Mouse (Mus musculus) ES-E14 (cell line): ENCODE measurements around the gene Zfp984. TPM values are rescaled to one million over a fixed set of nuclear protein-coding genes. Genes with fewer than 3 reads are reported as not detected.
"Not testable (repeated sequence)": the region's sequence is repeated elsewhere in the genome, so short reads cannot be mapped to it uniquely, and the experiment has no call there.

ENCODE experiments used
- DNase-seq: peaks from one replicate; pipeline ENCODE4 v3.0.0-alpha.2; 2013; ENCODE audit warnings: low read depth, low spot score
- H3K27ac ChIP-seq: 2 replicates; pipeline ENCODE4 v1.5.1; 2012; ENCODE audit warnings: low read depth, mild to moderate bottlenecking, low read length, moderate library complexity, mixed read lengths; ENCODE audit not compliant: poor library complexity, insufficient read depth, severe bottlenecking
- H3K36me3 ChIP-seq: 2 replicates; pipeline ENCODE4 v1.6.1; 2012; ENCODE audit warnings: mild to moderate bottlenecking, low read length, moderate library complexity, mixed read lengths; ENCODE audit not compliant: control insufficient read depth, poor library complexity, insufficient read depth, severe bottlenecking
- H3K4me1 ChIP-seq, 2 experiments: fragments of 150-350 bp in 1 of 2; sonication (generic) in 1 of 2; 2 replicates each; pipeline ENCODE4 v1.6.1; 2012; ENCODE audit warnings: low read length in 2 of 2, mild to moderate bottlenecking in 1 of 2, mixed read lengths in 1 of 2; ENCODE audit not compliant: control insufficient read depth in 2 of 2, insufficient read depth in 2 of 2, poor library complexity in 1 of 2
- H3K4me3 ChIP-seq, 2 experiments: fragments of 150-350 bp in 1 of 2; sonication (generic) in 1 of 2; 2 replicates each; pipeline ENCODE4 v1.5.1; 2012; ENCODE audit warnings: low read length in 2 of 2, low read depth in 1 of 2, mild to moderate bottlenecking in 1 of 2, mixed read lengths in 1 of 2; ENCODE audit not compliant: insufficient read depth in 1 of 2, poor library complexity in 1 of 2, severe bottlenecking in 1 of 2
- H3K9ac ChIP-seq: 2 replicates; pipeline ENCODE4 v1.6.1; 2012; ENCODE audit warnings: low read depth, mild to moderate bottlenecking, low read length, mixed read lengths; ENCODE audit not compliant: poor library complexity, insufficient read depth, severe bottlenecking
- H3K9me3 ChIP-seq: fragments of 150-350 bp; sonication (generic); 2 replicates; pipeline ENCODE4 v1.6.1; 2012; ENCODE audit warnings: low read depth, mild to moderate bottlenecking, low read length; ENCODE audit not compliant: control insufficient read depth, insufficient read depth
- CHD2 ChIP-seq: IDR thresholded peaks from 2 replicates; pipeline ENCODE4 v1.6.1; 2014; ENCODE audit warnings: mild to moderate bottlenecking, low read depth, low read length, inconsistent platforms
- HCFC1 ChIP-seq: IDR thresholded peaks from 2 replicates; pipeline ENCODE4 v1.6.1; 2012; ENCODE audit warnings: low read length, inconsistent platforms, borderline replicate concordance; ENCODE audit not compliant: insufficient read depth
- MAFK ChIP-seq: IDR thresholded peaks from 2 replicates; pipeline ENCODE4 v1.6.1; 2014; ENCODE audit warnings: mild to moderate bottlenecking, low read depth, low read length, inconsistent platforms; ENCODE audit not compliant: insufficient read depth
- ZC3H11A ChIP-seq: IDR thresholded peaks from 2 replicates; pipeline ENCODE4 v1.6.1; 2012; ENCODE audit warnings: low read depth, mild to moderate bottlenecking, inconsistent platforms, low read length, borderline replicate concordance
- ZNF384 ChIP-seq: IDR thresholded peaks from 2 replicates; pipeline ENCODE4 v1.6.1; 2012; ENCODE audit warnings: low read depth, low read length, inconsistent platforms
- in situ Hi-C, 2 experiments: fragments of 600-800 bp; cut with MboI; formaldehyde crosslinking; loops; one replicate each; pipeline ENCODE4 v1.15.1; 2025; ENCODE audit warnings: low sequenced_read_pairs in 2 of 2, inconsistent platforms in 1 of 2; ENCODE audit not compliant: unreplicated experiment in 2 of 2
- total RNA-seq: library from RNA; depleted of rRNA; stranded (reverse); fragments of 300-350 nt; gene quantifications from 2 replicates; pipeline ENCODE4 v1.2.3, GENCODE M21; 2012; rRNA removed

The Zfp984 gene
- 40.9 and 42.6 TPM in 2 replicates for total RNA-seq

DNA sequence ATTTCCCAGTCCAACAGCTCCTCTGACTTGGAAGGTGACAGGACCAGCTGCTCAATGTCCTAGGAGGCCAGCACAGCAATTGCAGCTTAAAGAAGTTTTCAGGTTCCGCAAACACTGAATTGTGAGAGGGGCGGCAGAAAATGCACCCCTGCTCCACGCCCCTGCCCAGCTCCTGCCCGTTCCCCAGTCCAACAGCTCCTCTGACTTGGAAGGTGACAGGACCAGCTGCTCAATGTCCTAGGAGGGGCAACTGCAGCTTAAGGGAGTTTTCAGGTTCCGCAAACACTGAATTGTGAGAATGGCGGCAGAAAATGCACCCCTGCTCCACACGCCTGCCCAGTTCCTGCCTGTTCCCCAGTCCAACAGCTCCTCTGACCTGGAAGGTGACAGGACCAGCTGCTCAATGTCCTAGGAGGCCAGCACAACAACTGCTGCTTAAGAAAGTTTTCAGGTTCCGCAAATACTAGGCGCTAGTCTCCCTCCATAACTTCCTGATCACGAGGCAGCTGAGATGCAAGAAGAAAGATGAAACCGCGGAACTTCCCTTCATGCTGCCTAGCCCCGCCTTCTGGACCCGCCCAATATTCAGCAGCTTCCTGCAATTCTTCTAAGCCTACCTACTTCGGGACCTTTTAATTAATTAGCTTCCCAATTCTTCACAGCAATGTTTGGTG is at the start of gene Zfp984:
Zfp984 (minus strand) TSS at position 497 of the 674 bp plus-strand sequence.
- in situ Hi-C loops = loop anchor here in 1 of 2 experiments (25.0 kb wide), 1 partner anchor 372 kb away; no protein-coding TSS in a partner anchor
- H3K9ac ChIP-seq = peak within 1 kb of the TSS; percentile 63
- not testable (repeated sequence) for H3K4me1 ChIP-seq

DNA sequence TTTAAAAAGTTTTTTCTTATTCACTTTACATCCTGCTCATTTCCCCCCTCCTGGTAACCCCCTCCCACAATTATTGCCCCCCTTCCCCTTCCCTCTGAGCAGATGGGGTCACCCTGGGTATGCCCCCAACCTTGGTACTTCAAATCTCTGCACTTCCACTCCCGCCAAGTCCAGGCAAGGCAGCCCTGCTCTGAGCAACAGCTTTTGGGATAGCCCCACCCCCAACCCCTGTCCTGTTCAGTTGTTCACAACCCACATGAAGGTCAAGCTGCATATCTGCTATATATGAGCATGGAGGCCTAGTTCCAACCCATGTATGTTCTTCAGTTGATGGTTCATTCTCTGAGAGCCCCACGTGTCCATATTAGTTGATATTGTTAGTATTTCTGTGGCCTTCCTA is 41.2 kb upstream of the Zfp984 start:
- DNase-seq = no peak

More for the DNA sequence above, at the start of gene Zfp984:
- not testable (repeated sequence) for H3K9me3 ChIP-seq, H3K36me3 ChIP-seq
- peak within 1 kb of the TSS; percentile 47 to 66 for H3K4me3 ChIP-seq
- H3K27ac ChIP-seq = 0 out of 2 replicates have a peak within 1 kb of the TSS, but pooled peaks have one; percentile 71
- DNase-seq = peak; percentile 70

DNA sequence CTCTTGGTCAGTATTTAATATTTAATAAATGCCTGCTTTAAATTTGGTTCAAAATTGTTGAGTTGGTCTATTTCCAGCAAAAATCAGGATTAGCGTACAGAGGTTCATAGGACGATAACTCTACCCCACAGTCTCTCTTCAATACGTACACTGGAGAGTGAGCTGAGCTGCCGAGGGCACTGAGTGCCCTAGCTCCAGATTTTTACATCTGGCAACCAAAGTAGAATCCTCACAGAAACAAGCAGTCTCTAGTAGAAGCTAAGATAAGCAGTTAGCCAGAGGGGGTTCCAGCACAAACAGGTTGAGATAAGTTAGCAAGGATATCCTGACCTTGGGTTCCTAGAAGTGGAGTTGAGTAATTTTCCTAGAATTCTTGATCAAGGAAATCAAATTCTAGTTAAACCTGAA is 39.0 kb upstream of the Zfp984 start:
- TF ChIP-seq CHD2 (no peak), ZNF384 (no peak), HCFC1 (no peak), MAFK (no peak), ZC3H11A (no peak)
- in situ Hi-C loops = no loop called here
- H3K27ac ChIP-seq = no peak overlapping the region

More for the DNA sequence above, 41.2 kb upstream of the Zfp984 start:
- TF ChIP-seq HCFC1 = no peak
- no peak for TF ChIP-seq CHD2
- no peak for TF ChIP-seq MAFK
- TF ChIP-seq ZNF384 = no peak
- TF ChIP-seq ZC3H11A = no peak
- in situ Hi-C loops = no loop called here
- Histone ChIP-seq H3K36me3 (no peaks in the 10 kb centered on the region), H3K27ac (no peak overlapping the region), H3K4me3 (no peak overlapping the region), H3K9ac (no peak overlapping the region), H3K9me3 (no peaks in the 10 kb centered on the region), H3K4me1 (no peaks in the 10 kb centered on the region; a peak in 1 of 4 replicates)

DNA sequence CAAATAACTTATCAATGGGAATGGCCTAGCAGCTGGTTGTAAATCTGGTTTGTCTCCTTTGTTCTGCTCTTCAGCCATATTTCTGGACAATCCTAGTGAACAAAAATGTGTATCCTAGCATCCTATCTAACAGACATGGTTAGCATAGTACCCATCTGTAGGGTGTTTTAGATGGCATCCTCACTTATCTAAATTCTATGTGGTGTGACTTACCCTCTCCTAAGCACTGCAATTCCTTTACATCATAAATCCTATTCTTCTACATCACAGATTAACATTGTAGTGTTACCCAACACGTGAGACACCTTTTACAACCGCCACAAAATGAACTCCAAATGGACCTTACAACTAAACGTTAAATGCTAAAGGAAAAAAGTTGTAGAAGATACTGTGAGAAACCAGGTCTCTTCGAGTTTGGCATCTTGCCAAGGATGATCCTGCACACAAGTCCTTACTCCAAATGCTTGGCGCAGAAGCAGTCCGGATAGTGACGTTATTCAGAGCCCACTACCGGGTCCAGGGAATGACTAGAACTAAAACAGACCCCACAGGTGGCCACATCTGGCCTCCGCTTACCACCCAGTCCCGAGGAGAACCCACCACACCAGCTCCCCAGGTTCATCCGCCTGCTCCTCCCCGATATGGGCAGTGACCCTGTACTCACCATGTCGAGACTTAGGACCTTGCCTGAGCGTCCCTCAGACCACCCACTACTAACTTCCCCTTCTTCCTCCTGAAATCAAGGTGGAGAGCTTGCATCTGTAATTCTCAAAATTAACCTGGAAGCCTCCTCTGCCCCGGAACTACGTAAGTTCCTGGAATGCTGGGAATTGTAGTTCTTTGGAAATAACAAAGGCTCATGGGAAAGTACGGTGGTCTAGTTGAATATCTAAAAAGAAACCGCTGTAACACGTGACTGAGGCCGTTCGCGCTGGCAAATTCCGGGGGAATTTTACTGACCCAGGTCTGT is 38.3 kb upstream of the Zfp984 start, which contains the start of gene Zfp933:
Zfp933 (minus strand) TSS at position 753 of the 970 bp plus-strand sequence.
- Histone ChIP-seq H3K9me3 (no peaks in the 10 kb centered on the region), H3K36me3 (no peaks in the 10 kb centered on the region), H3K27ac (no peak within 1 kb of the TSS), H3K9ac (peak within 1 kb of the TSS; percentile 84), H3K4me3 (peak within 1 kb of the TSS; percentile 76 to 87), H3K4me1 (no peaks in the 10 kb centered on the region; a peak in 1 of 4 replicates)
- in situ Hi-C loops = no loop called here
- peak; percentile 76 for DNase-seq
- TF ChIP-seq MAFK (no peak), CHD2 (no peak), ZC3H11A (no peak), HCFC1 (peak; percentile 98), ZNF384 (no peak)

More for the DNA sequence above, 39.0 kb upstream of the Zfp984 start:
- DNase-seq = no peak
- H3K4me3 ChIP-seq = peak overlapping the region; percentile 76 to 87
- no peaks in the 10 kb centered on the region for H3K36me3 ChIP-seq
- H3K4me1 ChIP-seq = no peaks in the 10 kb centered on the region; a peak in 1 of 4 replicates
- peak overlapping the region; percentile 79 for H3K9ac ChIP-seq
- no peaks in the 10 kb centered on the region for H3K9me3 ChIP-seq
